Mouse (Mus musculus) cortical plate, adult 2 months (tissue): ENCODE data around the gene Tmem252.

Experiments used
- CTCF ChIP-seq: fragments of 200-500 bp; IDR thresholded peaks from 2 replicates; pipeline ENCODE4 v1.5.1; 2011; ENCODE audit warnings: mild to moderate bottlenecking, control low read depth, low read length; ENCODE audit not compliant: insufficient read depth; ENCODE audit errors: extremely low read depth
- POLR2A ChIP-seq: fragments of 200-500 bp; IDR thresholded peaks from 2 replicates; pipeline ENCODE4 v1.6.1; 2011; ENCODE audit warnings: mild to moderate bottlenecking, low read length, control low read depth; ENCODE audit not compliant: insufficient read depth; ENCODE audit errors: extremely low read depth

DNA sequence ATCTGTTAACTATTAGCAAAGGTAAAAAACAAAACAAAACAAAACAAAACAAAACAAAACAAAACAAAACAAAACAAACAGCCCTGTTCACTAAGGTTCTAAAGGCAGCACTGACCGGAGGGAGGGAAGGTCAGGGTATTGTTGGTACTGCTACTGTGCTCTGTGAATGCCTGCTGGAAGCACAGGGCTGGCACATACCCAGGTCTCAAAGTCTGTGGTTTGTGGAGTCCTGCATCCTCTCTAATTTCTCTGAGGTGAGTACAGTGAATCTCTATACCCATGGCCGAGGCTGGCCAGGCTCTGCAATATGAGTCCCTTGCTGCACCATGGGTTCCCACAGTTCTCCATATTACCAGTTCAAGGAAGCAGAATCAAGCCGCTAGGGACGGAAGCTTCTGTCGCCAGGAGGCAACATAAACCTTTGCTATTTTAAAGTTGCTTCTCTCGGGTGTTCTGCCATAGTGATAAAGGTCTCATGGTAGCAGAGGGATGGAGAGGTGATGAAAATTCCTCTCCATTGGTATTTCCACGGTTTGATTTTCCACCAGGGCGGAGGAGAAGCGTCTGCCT is 20.5 kb upstream of the Tmem252 start:
- TF ChIP-seq CTCF: no peak
- no peak for TF ChIP-seq POLR2A
